Mouse (Mus musculus) liver, embryonic 14.5 days (tissue): ENCODE data around the gene Rbms1.

Experiments used
- CTCF ChIP-seq: IDR thresholded peaks from 2 replicates; pipeline ENCODE4 v1.5.1; 2016; ENCODE audit warnings: antibody characterized with exemption, low read depth, control low read depth
- EP300 ChIP-seq: IDR thresholded peaks from 2 replicates; pipeline ENCODE4 v1.6.1; 2016; ENCODE audit warnings: antibody characterized with exemption, low read depth

DNA sequence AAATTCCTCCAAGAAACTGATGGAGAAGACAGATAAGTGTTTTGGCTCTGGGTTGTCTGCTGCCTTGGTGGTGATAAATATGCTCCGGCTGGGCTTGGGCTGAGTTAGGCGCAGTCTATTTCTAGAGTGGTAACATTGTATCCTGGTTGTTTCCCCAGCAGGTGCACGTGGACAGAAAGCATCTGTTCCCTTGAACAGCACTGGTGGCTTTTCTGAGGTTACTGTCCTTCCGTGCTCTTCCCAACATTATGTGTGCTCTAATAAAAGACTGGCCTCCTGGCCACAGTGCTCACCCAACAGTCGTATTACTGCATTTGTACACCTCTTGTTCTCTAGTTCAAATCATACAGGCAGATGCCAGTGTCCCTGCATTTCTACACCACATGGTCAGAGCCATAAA is 250.1 kb downstream of the Rbms1 start:
- TF ChIP-seq CTCF: no peak
- TF ChIP-seq EP300: no peak
